Mouse (Mus musculus) forebrain, postnatal 0 days (tissue): ENCODE results near the gene Ceacam16. TPM values are rescaled to one million over a fixed set of nuclear protein-coding genes. Genes with fewer than 3 reads are reported as not detected.
A peak's percentile ranks its signal among the peaks of the same experiment; 100 is the strongest.

Experiments used
- ATAC-seq: fragments of 200-750 bp; cut with Nextera tagmentation; 2 replicates; pipeline ENCODE4 v1.8.0; 2017; ENCODE audit warnings: mild to moderate bottlenecking, moderate library complexity
- DNase-seq: peaks from one replicate; pipeline ENCODE4 v3.0.0-alpha.2; 2015
- H3K27ac ChIP-seq: fragments of 300-500 bp; sonication (generic); 2 replicates; pipeline ENCODE4 v1.5.1; 2014; ENCODE audit warnings: low read depth, mild to moderate bottlenecking, antibody characterized with exemption, low read length, moderate library complexity, mixed read lengths
- H3K27me3 ChIP-seq: fragments of 300-500 bp; sonication (generic); 2 replicates; pipeline ENCODE4 v1.6.1; 2014; ENCODE audit warnings: mild to moderate bottlenecking, low read length, mixed read lengths; ENCODE audit not compliant: insufficient read depth
- H3K36me3 ChIP-seq: fragments of 300-500 bp; sonication (generic); 2 replicates; pipeline ENCODE4 v1.6.1; 2014; ENCODE audit warnings: mild to moderate bottlenecking, moderate library complexity; ENCODE audit not compliant: insufficient read depth
- H3K4me1 ChIP-seq: fragments of 300-500 bp; sonication (generic); 2 replicates; pipeline ENCODE4 v1.6.1; 2014; ENCODE audit warnings: antibody characterized with exemption; ENCODE audit not compliant: insufficient read depth
- H3K4me2 ChIP-seq: fragments of 300-500 bp; sonication (generic); 2 replicates; pipeline ENCODE4 v1.6.1; 2014; ENCODE audit warnings: low read depth, mild to moderate bottlenecking, moderate library complexity
- H3K4me3 ChIP-seq: fragments of 300-500 bp; sonication (generic); 2 replicates; pipeline ENCODE4 v1.5.1; 2014; ENCODE audit warnings: low read depth, low read length, mixed read lengths
- H3K9ac ChIP-seq: fragments of 300-500 bp; sonication (generic); 2 replicates; pipeline ENCODE4 v1.6.1; 2014; ENCODE audit warnings: mild to moderate bottlenecking
- H3K9me3 ChIP-seq: fragments of 300-500 bp; sonication (generic); 2 replicates; pipeline ENCODE4 v1.6.1; 2016; ENCODE audit warnings: low read length
- CTCF ChIP-seq: sonication (generic); IDR thresholded peaks from 2 replicates; pipeline ENCODE4 v1.5.1; 2016; ENCODE audit warnings: antibody characterized with exemption, control low read depth, low read depth
- WGBS: fragments of 180-500 bp; shearing (Covaris S2); extraction: QIAGEN DNeasy Blood & Tissue Kit; methylation state at CpG from one replicate; pipeline ENCODE4 v1.1.7; 2014; 5-methylcytosine and 5-hydroxymethylcytosine counted together
- polyA plus RNA-seq: library from polyadenylated mRNA; unstranded; fragments of >200 nt; fragmentation: Nextera tagmentation; extraction: Ambion mirVana; gene quantifications from 2 replicates; pipeline ENCODE4 v1.2.1, GENCODE M21; 2015
- total RNA-seq: library from RNA; depleted of rRNA; stranded (reverse); fragments of >200 nt; gene quantifications from 2 replicates; pipeline ENCODE4 v1.2.3, GENCODE M21; 2014

Gene Ceacam16
- total and polyA plus RNA-seq, 2 experiments from 2014 or later = 0.84 TPM; not detected in 1

- Histone ChIP-seq H3K4me2 (peak overlapping the region; percentile 73), H3K4me1 (no peaks in the 10 kb centered on the region), H3K27ac (no peak overlapping the region), H3K9ac (peak overlapping the region; percentile 44), H3K36me3 (no peaks in the 10 kb centered on the region), H3K9me3 (no peaks in the 10 kb centered on the region), H3K27me3 (peaks cover 18% of the 10 kb centered on the region), H3K4me3 (peak overlapping the region; percentile 46)
- ATAC-seq (peak; percentile 72), DNase-seq (no peak)
- WGBS = under 1% methylated on average over 28 of the region's 28 CpGs
- TF ChIP-seq CTCF = no peak
These were observed 44.8 kb downstream of the Ceacam16 start for GRCm38 (mm10) chr7:19816224-19816771.

GRCm38 (mm10) chr7:19815296-19816223 lies 45.5 kb downstream of the Ceacam16 start:
- Histone ChIP-seq H3K36me3 (no peaks in the 10 kb centered on the region), H3K27me3 (peaks cover 20% of the 10 kb centered on the region), H3K27ac (no peak overlapping the region), H3K4me2 (peak overlapping the region; percentile 73), H3K9me3 (no peaks in the 10 kb centered on the region), H3K4me3 (peak overlapping the region; percentile 46), H3K9ac (peak overlapping the region; percentile 44), H3K4me1 (0 out of 2 replicates have a peak, but pooled peaks cover 2% of the 10 kb centered on the region)
- DNase-seq (peak; percentile 58), ATAC-seq (peak; percentile 64)
- no peak for TF ChIP-seq CTCF
- 17% methylated on average over 17 of the region's 17 CpGs for WGBS

- no peaks in the 10 kb centered on the region for H3K36me3 ChIP-seq
- H3K4me3 ChIP-seq = no peak overlapping the region
- peaks cover 34% of the 10 kb centered on the region for H3K27me3 ChIP-seq
- H3K4me2 ChIP-seq = no peak overlapping the region
- H3K4me1 ChIP-seq = 0 out of 2 replicates have a peak, but pooled peaks cover 2% of the 10 kb centered on the region
- ATAC-seq (no peak), DNase-seq (no peak)
- TF ChIP-seq CTCF = no peak
- no peaks in the 10 kb centered on the region for H3K9me3 ChIP-seq
- no peak overlapping the region for H3K9ac ChIP-seq
- 88% methylated on average over 6 of the region's 6 CpGs for WGBS
- no peak overlapping the region for H3K27ac ChIP-seq
These were observed 47.4 kb downstream of the Ceacam16 start for GRCm38 (mm10) chr7:19813579-19814122.

- Histone ChIP-seq H3K9me3 (no peaks in the 10 kb centered on the region), H3K4me2 (no peak overlapping the region), H3K9ac (no peak overlapping the region), H3K36me3 (no peaks in the 10 kb centered on the region), H3K27me3 (peaks cover 38% of the 10 kb centered on the region), H3K4me1 (0 out of 2 replicates have a peak, but pooled peaks cover 2% of the 10 kb centered on the region), H3K4me3 (no peak overlapping the region), H3K27ac (no peak overlapping the region)
- 90% methylated on average over 4 of the region's 4 CpGs for WGBS
- DNase-seq = no peak
- no peak for TF ChIP-seq CTCF
- ATAC-seq = no peak
These were observed 47.9 kb downstream of the Ceacam16 start for GRCm38 (mm10) chr7:19813161-19813560.

GRCm38 (mm10) chr7:19811114-19811513 lies 50.0 kb downstream of the Ceacam16 start:
- Histone ChIP-seq H3K9ac (no peak overlapping the region), H3K9me3 (no peaks in the 10 kb centered on the region), H3K4me1 (0 out of 2 replicates have a peak, but pooled peaks cover 2% of the 10 kb centered on the region), H3K27ac (no peak overlapping the region), H3K4me2 (peak overlapping the region; percentile 37), H3K27me3 (peaks cover 32% of the 10 kb centered on the region), H3K36me3 (no peaks in the 10 kb centered on the region), H3K4me3 (0 out of 2 replicates have a peak overlapping the region, but pooled peaks have one; percentile 2)
- TF ChIP-seq CTCF = no peak
- ATAC-seq (no peak), DNase-seq (no peak)
- WGBS = 5% methylated on average over 22 of the region's 22 CpGs

GRCm38 (mm10) chr7:19809369-19809768 lies 51.7 kb downstream of the Ceacam16 start:
- H3K4me2 ChIP-seq = peak overlapping the region; percentile 41
- H3K9ac ChIP-seq = 0 out of 2 replicates have a peak overlapping the region, but pooled peaks have one; percentile 6
- 0 out of 2 replicates have a peak, but pooled peaks cover 2% of the 10 kb centered on the region for H3K4me1 ChIP-seq
- peaks cover 32% of the 10 kb centered on the region for H3K27me3 ChIP-seq
- ATAC-seq = peak; percentile 80
- TF ChIP-seq CTCF = no peak
- DNase-seq = no peak
- no peak overlapping the region for H3K27ac ChIP-seq
- peak overlapping the region; percentile 14; the same call in 1 of the 2 replicates for H3K4me3 ChIP-seq
- no peaks in the 10 kb centered on the region for H3K36me3 ChIP-seq
- no peaks in the 10 kb centered on the region for H3K9me3 ChIP-seq
- 3% methylated on average over 27 of the region's 27 CpGs for WGBS
